Mouse (Mus musculus) liver, postnatal 0 days (tissue): Measurements from ENCODE around the gene Prdm8.

Experiments used
- CTCF ChIP-seq: sonication (generic); IDR thresholded peaks from 2 replicates; pipeline ENCODE4 v1.5.1; 2016; ENCODE audit warnings: antibody characterized with exemption, low read depth
- EP300 ChIP-seq: IDR thresholded peaks from 2 replicates; pipeline ENCODE4 v1.6.1; 2016; ENCODE audit warnings: antibody characterized with exemption, low read depth, mild to moderate bottlenecking

DNA sequence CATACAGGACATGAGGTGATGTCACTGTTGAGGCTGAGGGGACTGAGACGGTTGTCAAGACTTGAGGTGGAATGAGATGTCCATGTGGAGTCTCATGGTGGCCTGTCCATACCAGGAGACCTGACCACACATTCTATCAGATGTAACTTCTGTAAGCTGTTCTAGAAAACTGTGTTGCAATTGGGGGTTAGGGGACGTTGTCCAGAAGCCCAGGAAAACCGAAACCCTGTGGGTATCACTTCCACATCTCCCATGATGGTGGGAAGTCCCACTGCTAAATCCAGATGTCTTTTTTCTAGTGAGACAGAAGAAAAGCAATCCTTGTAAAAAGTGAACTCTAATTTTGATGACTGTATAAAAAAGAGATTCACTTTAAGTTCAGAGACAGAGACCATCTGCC lies 39.9 kb upstream of the Prdm8 start:
- TF ChIP-seq CTCF: no peak
- no peak for TF ChIP-seq EP300
